In the genomic region with DNA sequence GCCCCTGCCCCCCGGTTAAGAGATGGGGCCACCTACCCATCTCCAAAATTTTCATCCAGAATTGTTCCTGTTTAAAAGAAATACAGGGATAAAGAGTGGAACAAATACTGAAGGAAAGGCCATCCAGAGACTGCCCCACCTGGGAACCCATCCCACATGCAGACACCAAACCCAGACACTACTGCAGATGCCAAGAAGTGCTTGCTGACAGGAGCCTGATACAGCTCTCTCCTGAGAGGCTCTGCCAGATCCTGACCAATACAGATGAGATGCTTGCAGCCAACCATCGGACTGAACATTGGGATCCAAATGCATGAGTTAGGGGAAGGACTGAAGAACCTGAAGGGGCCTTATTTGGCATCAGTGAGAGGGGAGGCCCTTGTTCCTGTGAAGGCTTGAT, we compare ENCODE assay signal across 31 mouse cellular contexts.
"Had no signal": no experiment of that assay in that cellular context is flagged by ENCODE, and none has a peak within 500 bp of the region (broad histone marks: within the 10 kb centered on the region; RNA-seq: fewer than 3 reads in every experiment).

No protein-coding gene starts in this region.

- H3K27ac ChIP-seq: left cerebral cortex, adult 2 months; limb, embryonic 10.5 days; limb, embryonic 12.5 days; limb, embryonic 13.5 days; limb, embryonic 15.5 days; liver, embryonic 12.5 days; liver, embryonic 13.5 days; liver, embryonic 14.5 days; liver, embryonic 15.5 days; lung, embryonic 15.5 days; macrophage; midbrain, embryonic 12.5 days; midbrain, embryonic 13.5 days; midbrain, embryonic 15.5 days; neural tube, embryonic 12.5 days had no signal

- H3K4me2 ChIP-seq: limb, embryonic 12.5 days; limb, embryonic 13.5 days; limb, embryonic 15.5 days; liver, embryonic 11.5 days; liver, embryonic 12.5 days; liver, embryonic 13.5 days; liver, embryonic 15.5 days; lung, embryonic 14.5 days; lung, embryonic 15.5 days; midbrain, embryonic 12.5 days; midbrain, embryonic 13.5 days; midbrain, embryonic 15.5 days; neural tube, embryonic 12.5 days had no signal

- H3K9ac ChIP-seq: limb, embryonic 12.5 days; limb, embryonic 13.5 days; limb, embryonic 15.5 days; liver, embryonic 12.5 days; liver, embryonic 13.5 days; liver, embryonic 14.5 days; liver, embryonic 15.5 days; liver, postnatal 0 days; lung, embryonic 14.5 days; lung, embryonic 15.5 days; midbrain, embryonic 12.5 days; midbrain, embryonic 13.5 days; midbrain, embryonic 15.5 days; neural tube, embryonic 12.5 days had no signal

- H3K4me1 ChIP-seq: liver, embryonic 15.5 days; lung, embryonic 15.5 days; midbrain, embryonic 12.5 days; midbrain, embryonic 15.5 days; neural tube, embryonic 12.5 days had no signal

- H3K27me3 ChIP-seq: limb, embryonic 12.5 days; limb, embryonic 13.5 days; limb, embryonic 15.5 days; liver, embryonic 12.5 days; liver, embryonic 13.5 days; liver, embryonic 15.5 days; lung, embryonic 15.5 days; megakaryocyte, embryonic 14.5 days; midbrain, embryonic 12.5 days; midbrain, embryonic 13.5 days; midbrain, embryonic 15.5 days; neural tube, embryonic 12.5 days had no signal

- H3K4me3 ChIP-seq: left cerebral cortex, adult 2 months; limb, embryonic 10.5 days; limb, embryonic 12.5 days; limb, embryonic 13.5 days; limb, embryonic 15.5 days; liver, embryonic 12.5 days; liver, embryonic 13.5 days; liver, embryonic 15.5 days; lung, embryonic 15.5 days; megakaryocyte, embryonic 14.5 days; midbrain, embryonic 12.5 days; midbrain, embryonic 13.5 days; midbrain, embryonic 15.5 days; myocyte; neural tube, embryonic 12.5 days had no signal

- DNase-seq: left cerebral cortex, postnatal 4 days; liver; liver, embryonic 13.5 days; liver, postnatal 0 days; lung, adult 18-20 months; lung, adult 2 months; lung, embryonic 14.5 days; lung, postnatal 10 days; lung, postnatal 14 days; lung, postnatal 36 days; lung, postnatal 4 days; midbrain, embryonic 14.5 days had no signal

- H3K36me3 ChIP-seq: limb, embryonic 10.5 days; limb, embryonic 12.5 days; limb, embryonic 13.5 days; limb, embryonic 15.5 days; liver, embryonic 12.5 days; liver, embryonic 13.5 days; liver, embryonic 15.5 days; lung, embryonic 15.5 days; midbrain, embryonic 12.5 days; midbrain, embryonic 13.5 days; midbrain, embryonic 15.5 days; neural tube, embryonic 12.5 days had no signal

- ATAC-seq: liver, embryonic 12.5 days; liver, postnatal 0 days; lung, postnatal 0 days; midbrain, embryonic 13.5 days; midbrain, embryonic 15.5 days; midbrain, embryonic 16.5 days had no signal

- H3K9me3 ChIP-seq: limb, embryonic 10.5 days; limb, embryonic 12.5 days; limb, embryonic 13.5 days; limb, embryonic 15.5 days; liver, embryonic 12.5 days; liver, embryonic 13.5 days; liver, embryonic 15.5 days; lung, embryonic 15.5 days; midbrain, embryonic 12.5 days; midbrain, embryonic 13.5 days; midbrain, embryonic 15.5 days; neural tube, embryonic 12.5 days had no signal
